Mouse (Mus musculus): ENCODE results near the gene Cpm. TPM values are rescaled to one million over a fixed set of nuclear protein-coding genes. Genes with fewer than 3 reads are reported as not detected.
"Not testable (repeated sequence)": the region's sequence is repeated elsewhere in the genome, so short reads cannot be mapped to it uniquely, and the experiment has no call there.

The Cpm gene
- polyA plus RNA-seq, 1 experiment from 2014 or later, result 83.7 TPM

GRCm38 (mm10) chr10:117730637-117731203, 101.4 kb downstream of the Cpm start:
- no peaks in the 10 kb centered on the region for H3K27me3 ChIP-seq (ENCODE audit: control insufficient read depth, insufficient read depth, low read depth, low read length)
- peak overlapping the region; percentile 63 for H3K27ac ChIP-seq (ENCODE audit: low read length)
- WGBS, result 92% methylated on average over 12 of the region's 12 CpGs

GRCm38 (mm10) chr10:117731244-117732101, 102.2 kb downstream of the Cpm start:
- Histone ChIP-seq H3K4me3 (ENCODE audit: low read length) (no peak overlapping the region), H3K4me1 (replicated peaks; ENCODE audit: control insufficient read depth, insufficient read depth, low read length) (no peaks in the 10 kb centered on the region; the same call in 1 of the 2 replicates), H3K27me3 (ENCODE audit: control insufficient read depth, insufficient read depth, low read depth, low read length) (no peaks in the 10 kb centered on the region), H3K4me2 (ENCODE audit: low read depth, low read length) (no peak overlapping the region), H3K9me3 (ENCODE audit: control insufficient read depth, low read length) (no peaks in the 10 kb centered on the region), H3K36me3 (ENCODE audit: control insufficient read depth, insufficient read depth, low read length) (peaks cover 2% of the 10 kb centered on the region; the same call in 1 of the 2 replicates), H3K27ac (ENCODE audit: low read length) (peak overlapping the region; percentile 63), H3K9ac (ENCODE audit: low read length) (peak overlapping the region; percentile 1; the same call in 1 of the 2 replicates)
- ATAC-seq (ENCODE audit: low read depth), result peak; percentile 67; the same call in 1 of the 2 replicates
- WGBS, result 45% methylated on average over 14 of the region's 15 CpGs

More at GRCm38 (mm10) chr10:117730637-117731203, 101.4 kb downstream of the Cpm start:
- no peaks in the 10 kb centered on the region for H3K36me3 ChIP-seq (ENCODE audit: control insufficient read depth, insufficient read depth, low read length)
- ATAC-seq (ENCODE audit: low read depth), result no peak
- no peaks in the 10 kb centered on the region; the same call in 1 of the 2 replicates for H3K4me1 ChIP-seq (replicated peaks; ENCODE audit: control insufficient read depth, insufficient read depth, low read length)
- H3K4me2 ChIP-seq (ENCODE audit: low read depth, low read length), result no peak overlapping the region
- H3K9me3 ChIP-seq (ENCODE audit: control insufficient read depth, low read length), result no peaks in the 10 kb centered on the region
- H3K4me3 ChIP-seq (ENCODE audit: low read length), result no peak overlapping the region
- no peak overlapping the region for H3K9ac ChIP-seq (ENCODE audit: low read length)

GRCm38 (mm10) chr10:117732184-117732583, 102.9 kb downstream of the Cpm start:
- 80% methylated on average over 5 of the region's 5 CpGs for WGBS
- Histone ChIP-seq H3K36me3 (ENCODE audit: control insufficient read depth, insufficient read depth, low read length) (peaks cover 2% of the 10 kb centered on the region; the same call in 1 of the 2 replicates), H3K27me3 (ENCODE audit: control insufficient read depth, insufficient read depth, low read depth, low read length) (no peaks in the 10 kb centered on the region), H3K4me3 (ENCODE audit: low read length) (no peak overlapping the region), H3K9me3 (ENCODE audit: control insufficient read depth, low read length) (no peaks in the 10 kb centered on the region), H3K4me1 (replicated peaks; ENCODE audit: control insufficient read depth, insufficient read depth, low read length) (no peaks in the 10 kb centered on the region; the same call in 1 of the 2 replicates), H3K9ac (ENCODE audit: low read length) (no peak overlapping the region), H3K4me2 (ENCODE audit: low read depth, low read length) (no peak overlapping the region), H3K27ac (ENCODE audit: low read length) (no peak overlapping the region)
- no peak for ATAC-seq (ENCODE audit: low read depth)

GRCm38 (mm10) chr10:117732962-117733592, 103.8 kb downstream of the Cpm start:
- WGBS, result 74% methylated on average over 14 of the region's 14 CpGs
- Histone ChIP-seq H3K9me3 (ENCODE audit: control insufficient read depth, low read length) (no peaks in the 10 kb centered on the region), H3K9ac (ENCODE audit: low read length) (no peak overlapping the region), H3K27ac (ENCODE audit: low read length) (no peak overlapping the region), H3K4me3 (ENCODE audit: low read length) (no peak overlapping the region), H3K36me3 (ENCODE audit: control insufficient read depth, insufficient read depth, low read length) (peaks cover 3% of the 10 kb centered on the region), H3K4me1 (replicated peaks; ENCODE audit: control insufficient read depth, insufficient read depth, low read length) (no peaks in the 10 kb centered on the region; the same call in 1 of the 2 replicates), H3K4me2 (ENCODE audit: low read depth, low read length) (no peak overlapping the region), H3K27me3 (ENCODE audit: control insufficient read depth, insufficient read depth, low read depth, low read length) (no peaks in the 10 kb centered on the region)
- ATAC-seq (ENCODE audit: low read depth), result no peak

GRCm38 (mm10) chr10:117733626-117734025, 104.3 kb downstream of the Cpm start:
- WGBS, result 40% methylated on average over 8 of the region's 8 CpGs
- not testable (repeated sequence) for ATAC-seq (ENCODE audit: low read depth)

GRCm38 (mm10) chr10:117734104-117734852, 105.0 kb downstream of the Cpm start:
- H3K4me1 ChIP-seq (replicated peaks; ENCODE audit: control insufficient read depth, insufficient read depth, low read length); H3K27ac ChIP-seq (ENCODE audit: low read length); H3K9me3 ChIP-seq (ENCODE audit: control insufficient read depth, low read length); H3K4me3 ChIP-seq (ENCODE audit: low read length); ATAC-seq (ENCODE audit: low read depth); H3K4me2 ChIP-seq (ENCODE audit: low read depth, low read length); H3K9ac ChIP-seq (ENCODE audit: low read length); H3K36me3 ChIP-seq (ENCODE audit: control insufficient read depth, insufficient read depth, low read length); H3K27me3 ChIP-seq (ENCODE audit: control insufficient read depth, insufficient read depth, low read depth, low read length): not testable (repeated sequence)
- WGBS, result 61% methylated on average over 9 of the region's 10 CpGs

More at GRCm38 (mm10) chr10:117733626-117734025, 104.3 kb downstream of the Cpm start:
- H3K4me3 ChIP-seq (ENCODE audit: low read length); H3K27me3 ChIP-seq (ENCODE audit: control insufficient read depth, insufficient read depth, low read depth, low read length); H3K4me1 ChIP-seq (replicated peaks; ENCODE audit: control insufficient read depth, insufficient read depth, low read length); H3K27ac ChIP-seq (ENCODE audit: low read length); H3K4me2 ChIP-seq (ENCODE audit: low read depth, low read length); H3K9me3 ChIP-seq (ENCODE audit: control insufficient read depth, low read length); H3K9ac ChIP-seq (ENCODE audit: low read length); H3K36me3 ChIP-seq (ENCODE audit: control insufficient read depth, insufficient read depth, low read length): not testable (repeated sequence)

- H3K4me3 ChIP-seq (ENCODE audit: low read length); ATAC-seq (ENCODE audit: low read depth); H3K9ac ChIP-seq (ENCODE audit: low read length); H3K9me3 ChIP-seq (ENCODE audit: control insufficient read depth, low read length); H3K27ac ChIP-seq (ENCODE audit: low read length); H3K4me1 ChIP-seq (replicated peaks; ENCODE audit: control insufficient read depth, insufficient read depth, low read length); H3K4me2 ChIP-seq (ENCODE audit: low read depth, low read length); H3K27me3 ChIP-seq (ENCODE audit: control insufficient read depth, insufficient read depth, low read depth, low read length): not testable (repeated sequence)
- WGBS, result 86% methylated on average over 11 of the region's 12 CpGs
- H3K36me3 ChIP-seq (ENCODE audit: control insufficient read depth, insufficient read depth, low read length), result peaks cover 12% of the 10 kb centered on the region
Measured at GRCm38 (mm10) chr10:117735396-117735795, 106.1 kb downstream of the Cpm start.

- no peak for ATAC-seq (ENCODE audit: low read depth)
- peaks cover 12% of the 10 kb centered on the region for H3K36me3 ChIP-seq (ENCODE audit: control insufficient read depth, insufficient read depth, low read length)
- no peak overlapping the region for H3K4me2 ChIP-seq (ENCODE audit: low read depth, low read length)
- no peak overlapping the region for H3K9ac ChIP-seq (ENCODE audit: low read length)
- no peaks in the 10 kb centered on the region for H3K9me3 ChIP-seq (ENCODE audit: control insufficient read depth, low read length)
- WGBS, result 88% methylated on average over 5 of the region's 5 CpGs
- no peaks in the 10 kb centered on the region for H3K27me3 ChIP-seq (ENCODE audit: control insufficient read depth, insufficient read depth, low read depth, low read length)
- no peaks in the 10 kb centered on the region for H3K4me1 ChIP-seq (replicated peaks; ENCODE audit: control insufficient read depth, insufficient read depth, low read length)
- no peak overlapping the region for H3K4me3 ChIP-seq (ENCODE audit: low read length)
- no peak overlapping the region for H3K27ac ChIP-seq (ENCODE audit: low read length)
Measured at GRCm38 (mm10) chr10:117736573-117736972, 107.3 kb downstream of the Cpm start.

Measured in lung, embryonic 16.5 days (tissue).